Mouse (Mus musculus): ENCODE data around the gene Ten1. TPM values are rescaled to one million over a fixed set of nuclear protein-coding genes. Genes with fewer than 3 reads are reported as not detected.
A peak's percentile ranks its signal among the peaks of the same experiment; 100 is the strongest.

Gene Ten1
- total and polyA plus RNA-seq, 2 experiments from 2014 or later, result 66.6 to 110 TPM

- H3K27ac ChIP-seq, result peak overlapping the region; percentile 89
- peaks cover 9% of the 10 kb centered on the region; the same call in 1 of the 2 replicates for H3K36me3 ChIP-seq (ENCODE audit: insufficient read depth, low read length)
- H3K9ac ChIP-seq (replicated peaks; ENCODE audit: low read length), result peak overlapping the region; percentile 67
- H3K4me1 ChIP-seq (ENCODE audit: insufficient read depth, low read length), result peaks cover 6% of the 10 kb centered on the region
- DNase-seq (ENCODE audit: low spot score) (peak; percentile 45), ATAC-seq (no peak)
- H3K27me3 ChIP-seq (ENCODE audit: insufficient read depth, low read length), result no peaks in the 10 kb centered on the region
- H3K9me3 ChIP-seq (ENCODE audit: low read length), result no peaks in the 10 kb centered on the region
- H3K4me2 ChIP-seq (ENCODE audit: low read depth, low read length), result peak overlapping the region; percentile 82
- no peak for TF ChIP-seq CTCF (IDR thresholded peaks at IDR 0.05; ENCODE audit: low read depth)
- H3K4me3 ChIP-seq (ENCODE audit: low read length), result peak overlapping the region; percentile 57
- under 1% methylated on average over 6 of the region's 6 CpGs for WGBS
Observed at GRCm38 (mm10) chr11:116167232-116167631, 31.4 kb upstream of the Ten1 start.

DNA sequence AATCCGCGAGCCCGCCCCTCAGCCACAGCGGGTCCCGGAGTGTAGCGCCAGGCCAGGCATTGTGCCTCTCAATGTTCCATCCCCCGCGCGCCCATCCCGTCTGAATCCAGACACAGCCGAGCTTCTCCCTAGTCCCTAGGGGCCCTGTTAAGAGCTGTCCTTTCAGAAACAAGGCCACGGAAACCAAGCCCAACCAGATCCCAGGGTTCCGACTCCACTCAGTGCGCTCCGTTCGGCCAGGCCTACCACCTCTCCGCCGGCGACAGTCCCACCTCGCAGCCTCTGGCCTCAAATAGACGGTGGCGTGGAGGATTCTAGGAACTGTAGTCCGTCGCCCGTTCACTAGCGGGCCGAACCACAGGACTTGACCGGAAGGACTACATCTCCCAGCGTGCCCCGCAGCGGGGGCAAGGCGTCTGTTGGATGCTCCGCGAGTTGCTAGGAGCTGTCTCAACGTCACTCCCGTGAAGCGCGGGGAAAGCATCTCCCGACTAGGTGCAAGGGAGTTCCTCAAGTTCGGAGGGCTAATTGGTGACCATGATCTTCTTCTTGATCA lies 30.7 kb upstream of the Ten1 start, which contains the start of gene Fbf1:
Fbf1 (minus strand) TSS at position 283 of the 556 bp plus-strand sequence.
- Histone ChIP-seq H3K9ac (replicated peaks; ENCODE audit: low read length) (peak within 1 kb of the TSS; percentile 67), H3K4me1 (ENCODE audit: insufficient read depth, low read length) (peaks cover 6% of the 10 kb centered on the region), H3K27me3 (ENCODE audit: insufficient read depth, low read length) (no peaks in the 10 kb centered on the region), H3K4me2 (ENCODE audit: low read depth, low read length) (peak within 1 kb of the TSS; percentile 82), H3K27ac (peak within 1 kb of the TSS; percentile 89), H3K4me3 (ENCODE audit: low read length) (peak within 1 kb of the TSS; percentile 57), H3K36me3 (ENCODE audit: insufficient read depth, low read length) (peaks cover 15% of the 10 kb centered on the region), H3K9me3 (ENCODE audit: low read length) (no peaks in the 10 kb centered on the region)
- DNase-seq (ENCODE audit: low spot score) (peak; percentile 99), ATAC-seq (peak; percentile 99)
- no peak for TF ChIP-seq CTCF (IDR thresholded peaks at IDR 0.05; ENCODE audit: low read depth)
- under 1% methylated on average over 40 of the region's 40 CpGs for WGBS

GRCm38 (mm10) chr11:116169214-116169613 lies 29.4 kb upstream of the Ten1 start:
- WGBS, result 84% methylated on average over 3 of the region's 3 CpGs
- ATAC-seq (no peak), DNase-seq (ENCODE audit: low spot score) (no peak)
- H3K4me1 ChIP-seq (ENCODE audit: insufficient read depth, low read length), result peaks cover 6% of the 10 kb centered on the region
- no peak overlapping the region for H3K4me3 ChIP-seq (ENCODE audit: low read length)
- H3K27me3 ChIP-seq (ENCODE audit: insufficient read depth, low read length), result no peaks in the 10 kb centered on the region
- H3K9ac ChIP-seq (replicated peaks; ENCODE audit: low read length), result no peak overlapping the region
- no peak for TF ChIP-seq CTCF (IDR thresholded peaks at IDR 0.05; ENCODE audit: low read depth)
- no peaks in the 10 kb centered on the region for H3K9me3 ChIP-seq (ENCODE audit: low read length)
- no peak overlapping the region for H3K27ac ChIP-seq
- H3K4me2 ChIP-seq (ENCODE audit: low read depth, low read length), result no peak overlapping the region
- H3K36me3 ChIP-seq (ENCODE audit: insufficient read depth, low read length), result peaks cover 28% of the 10 kb centered on the region

DNA sequence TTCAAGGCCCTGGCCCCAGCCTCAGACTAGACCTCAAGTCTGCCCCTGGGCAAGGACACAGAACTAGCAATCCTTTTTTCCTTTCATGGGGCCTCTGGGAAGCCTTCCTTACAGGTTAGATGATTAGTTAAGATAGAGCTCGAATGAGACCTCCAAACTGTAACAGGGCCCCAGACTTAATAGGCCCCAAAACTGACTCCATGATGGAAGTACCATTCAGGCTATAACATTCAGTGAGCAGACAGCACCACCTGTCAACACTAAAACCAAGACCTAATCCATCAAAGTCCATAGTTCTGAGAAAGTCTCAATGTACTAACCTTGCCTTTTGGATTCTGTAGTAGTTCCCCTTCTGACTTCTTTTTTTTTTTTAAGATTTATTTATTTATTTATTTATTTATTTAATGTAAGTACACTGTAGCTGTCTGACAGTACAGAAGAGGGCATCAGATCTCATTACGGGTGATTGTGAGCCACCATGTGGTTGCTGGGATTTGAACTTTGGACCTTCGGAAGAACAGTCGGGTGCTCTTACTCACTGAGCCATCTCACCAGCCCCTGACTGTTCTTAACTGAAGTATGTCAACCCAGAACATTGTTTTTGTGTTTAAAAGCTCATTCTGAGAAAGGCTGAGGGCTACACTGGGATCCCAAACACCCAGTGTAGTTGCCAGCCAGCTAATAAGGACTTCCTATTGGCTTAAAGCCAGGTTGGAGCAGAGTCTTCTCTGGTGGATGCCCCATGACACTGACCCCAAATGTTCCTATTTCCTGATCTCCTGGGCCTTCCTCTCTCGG lies 28.5 kb upstream of the Ten1 start:
- Histone ChIP-seq H3K4me1 (ENCODE audit: insufficient read depth, low read length) (peaks cover 6% of the 10 kb centered on the region), H3K36me3 (ENCODE audit: insufficient read depth, low read length) (peaks cover 37% of the 10 kb centered on the region), H3K9ac (replicated peaks; ENCODE audit: low read length) (no peak overlapping the region), H3K27me3 (ENCODE audit: insufficient read depth, low read length) (no peaks in the 10 kb centered on the region), H3K4me2 (ENCODE audit: low read depth, low read length) (no peak overlapping the region), H3K27ac (no peak overlapping the region), H3K4me3 (ENCODE audit: low read length) (no peak overlapping the region), H3K9me3 (ENCODE audit: low read length) (no peaks in the 10 kb centered on the region)
- no peak for TF ChIP-seq CTCF (IDR thresholded peaks at IDR 0.05; ENCODE audit: low read depth)
- ATAC-seq (no peak), DNase-seq (ENCODE audit: low spot score) (no peak)
- 87% methylated on average over 5 of the region's 5 CpGs for WGBS

GRCm38 (mm10) chr11:116171959-116172358 lies 26.7 kb upstream of the Ten1 start:
- Histone ChIP-seq H3K4me1 (ENCODE audit: insufficient read depth, low read length) (peaks cover 5% of the 10 kb centered on the region), H3K4me2 (ENCODE audit: low read depth, low read length) (no peak overlapping the region), H3K27ac (no peak overlapping the region), H3K9me3 (ENCODE audit: low read length) (no peaks in the 10 kb centered on the region), H3K4me3 (ENCODE audit: low read length) (no peak overlapping the region), H3K36me3 (ENCODE audit: insufficient read depth, low read length) (peaks cover 43% of the 10 kb centered on the region), H3K27me3 (ENCODE audit: insufficient read depth, low read length) (no peaks in the 10 kb centered on the region), H3K9ac (replicated peaks; ENCODE audit: low read length) (no peak overlapping the region)
- ATAC-seq (no peak), DNase-seq (ENCODE audit: low spot score) (no peak)
- WGBS, result 70% methylated on average over 2 of the region's 2 CpGs
- no peak for TF ChIP-seq CTCF (IDR thresholded peaks at IDR 0.05; ENCODE audit: low read depth)

- 92% methylated on average over 22 of the region's 22 CpGs for WGBS
- ATAC-seq (no peak), DNase-seq (ENCODE audit: low spot score) (no peak)
- H3K27me3 ChIP-seq (ENCODE audit: insufficient read depth, low read length), result no peaks in the 10 kb centered on the region
- H3K4me1 ChIP-seq (ENCODE audit: insufficient read depth, low read length), result no peaks in the 10 kb centered on the region
- no peak overlapping the region for H3K4me3 ChIP-seq (ENCODE audit: low read length)
- peaks cover 64% of the 10 kb centered on the region for H3K36me3 ChIP-seq (ENCODE audit: insufficient read depth, low read length)
- H3K9me3 ChIP-seq (ENCODE audit: low read length), result no peaks in the 10 kb centered on the region
- H3K27ac ChIP-seq, result no peak overlapping the region
- no peak overlapping the region for H3K9ac ChIP-seq (replicated peaks; ENCODE audit: low read length)
- H3K4me2 ChIP-seq (ENCODE audit: low read depth, low read length), result no peak overlapping the region
- TF ChIP-seq CTCF (IDR thresholded peaks at IDR 0.05; ENCODE audit: low read depth), result no peak
Observed at GRCm38 (mm10) chr11:116174775-116175448, 23.7 kb upstream of the Ten1 start.
